Mouse (Mus musculus) stomach, embryonic 14.5 days (tissue): Measurements from ENCODE around the gene Rufy2. TPM values are rescaled to one million over a fixed set of nuclear protein-coding genes. Genes with fewer than 3 reads are reported as not detected.
A peak's percentile ranks its signal among the peaks of the same experiment; 100 is the strongest.

Experiments used
- ATAC-seq: fragments of 200-750 bp; cut with Nextera tagmentation; 2 replicates; pipeline ENCODE4 v1.8.0; 2017; ENCODE audit warnings: low read depth, moderate TSS enrichment; ENCODE audit not compliant: insufficient number of reproducible peaks, insufficient read depth, low FRiP score
- H3K27ac ChIP-seq: fragments of 300-500 bp; sonication (generic); 2 replicates; pipeline ENCODE4 v1.5.1; 2014; ENCODE audit warnings: mild to moderate bottlenecking, low read length, moderate library complexity, mixed read lengths
- H3K27me3 ChIP-seq: fragments of 300-500 bp; sonication (generic); 2 replicates; pipeline ENCODE4 v1.6.1; 2014; ENCODE audit warnings: low read length, control low read depth, mixed read lengths; ENCODE audit not compliant: control insufficient read depth, insufficient read depth
- H3K36me3 ChIP-seq: fragments of 300-500 bp; sonication (generic); 2 replicates; pipeline ENCODE4 v1.6.1; 2014; ENCODE audit warnings: mild to moderate bottlenecking, control low read depth, low read length, moderate library complexity, mixed read lengths; ENCODE audit not compliant: control insufficient read depth, insufficient read depth
- H3K4me1 ChIP-seq: fragments of 300-500 bp; sonication (generic); 2 replicates; pipeline ENCODE4 v1.6.1; 2014; ENCODE audit warnings: low read length, control low read depth, mixed read lengths; ENCODE audit not compliant: control insufficient read depth, insufficient read depth
- H3K4me2 ChIP-seq: fragments of 300-500 bp; sonication (generic); replicated peaks from 2 replicates; pipeline ENCODE4 v1.6.1; 2014; ENCODE audit warnings: low read depth, low read length, control low read depth
- H3K4me3 ChIP-seq: fragments of 300-500 bp; sonication (generic); 2 replicates; pipeline ENCODE4 v1.5.1; 2014; ENCODE audit warnings: low read depth, low read length, control low read depth
- H3K9ac ChIP-seq: fragments of 300-500 bp; sonication (generic); replicated peaks from 2 replicates; pipeline ENCODE4 v1.6.1; 2014; ENCODE audit warnings: low read depth, mild to moderate bottlenecking, control low read depth, low read length, moderate library complexity, mixed read lengths
- H3K9me3 ChIP-seq: fragments of 300-500 bp; sonication (generic); 2 replicates; pipeline ENCODE4 v1.6.1; 2016; ENCODE audit warnings: low read depth, low read length, control low read depth; ENCODE audit not compliant: control insufficient read depth
- WGBS: fragments of 180-500 bp; shearing (Covaris S2); extraction: QIAGEN DNeasy Blood & Tissue Kit; methylation state at CpG from one replicate; pipeline ENCODE4 v1.1.7; 2014; 5-methylcytosine and 5-hydroxymethylcytosine counted together
- polyA plus RNA-seq: library from polyadenylated mRNA; unstranded; fragments of >200 nt; fragmentation: Nextera tagmentation; extraction: Ambion mirVana; gene quantifications from 2 replicates; pipeline ENCODE4 v1.2.1, GENCODE M21; 2014

Gene Rufy2
- polyA plus RNA-seq, 1 experiment from 2014 or later = 32.4 TPM

GRCm38 (mm10) chr10:63061266-63061665 lies 81.2 kb downstream of the Rufy2 start:
- no peaks in the 10 kb centered on the region for H3K4me1 ChIP-seq
- H3K36me3 ChIP-seq = no peaks in the 10 kb centered on the region
- H3K4me2 ChIP-seq = no peak overlapping the region
- no peaks in the 10 kb centered on the region for H3K9me3 ChIP-seq
- no peak overlapping the region for H3K9ac ChIP-seq
- ATAC-seq = no peak
- no peak overlapping the region for H3K4me3 ChIP-seq
- no peaks in the 10 kb centered on the region for H3K27me3 ChIP-seq
- 66% methylated on average over 12 of the region's 12 CpGs for WGBS
- H3K27ac ChIP-seq = no peak overlapping the region

GRCm38 (mm10) chr10:63062696-63063095 lies 82.7 kb downstream of the Rufy2 start:
- no peak for ATAC-seq
- WGBS = 93% methylated on average over 5 of the region's 5 CpGs
- no peaks in the 10 kb centered on the region for H3K4me1 ChIP-seq

GRCm38 (mm10) chr10:63063365-63063764 lies 83.3 kb downstream of the Rufy2 start:
- 81% methylated on average over 7 of the region's 7 CpGs for WGBS
- Histone ChIP-seq H3K9ac (no peak overlapping the region), H3K27ac (no peak overlapping the region), H3K4me3 (no peak overlapping the region), H3K36me3 (no peaks in the 10 kb centered on the region), H3K9me3 (no peaks in the 10 kb centered on the region), H3K4me2 (no peak overlapping the region), H3K27me3 (no peaks in the 10 kb centered on the region), H3K4me1 (no peaks in the 10 kb centered on the region)
- ATAC-seq = no peak

More at GRCm38 (mm10) chr10:63062696-63063095, 82.7 kb downstream of the Rufy2 start:
- no peaks in the 10 kb centered on the region for H3K27me3 ChIP-seq
- no peaks in the 10 kb centered on the region for H3K9me3 ChIP-seq
- no peaks in the 10 kb centered on the region for H3K36me3 ChIP-seq
- no peak overlapping the region for H3K4me2 ChIP-seq
- no peak overlapping the region for H3K4me3 ChIP-seq
- H3K27ac ChIP-seq = no peak overlapping the region
- no peak overlapping the region for H3K9ac ChIP-seq

- H3K27me3 ChIP-seq = no peaks in the 10 kb centered on the region
- H3K27ac ChIP-seq = no peak overlapping the region
- ATAC-seq = no peak
- H3K4me3 ChIP-seq = no peak overlapping the region
- no peak overlapping the region for H3K4me2 ChIP-seq
- WGBS = 76% methylated on average over 9 of the region's 9 CpGs
- H3K9ac ChIP-seq = no peak overlapping the region
- H3K9me3 ChIP-seq = no peaks in the 10 kb centered on the region
- no peaks in the 10 kb centered on the region for H3K4me1 ChIP-seq
- H3K36me3 ChIP-seq = no peaks in the 10 kb centered on the region
Observed at GRCm38 (mm10) chr10:63064516-63064915, 84.5 kb downstream of the Rufy2 start.

- H3K4me1 ChIP-seq = no peaks in the 10 kb centered on the region
- no peak overlapping the region for H3K27ac ChIP-seq
- H3K36me3 ChIP-seq = no peaks in the 10 kb centered on the region
- H3K4me2 ChIP-seq = no peak overlapping the region
- H3K9ac ChIP-seq = no peak overlapping the region
- 64% methylated on average over 8 of the region's 8 CpGs for WGBS
- H3K9me3 ChIP-seq = no peaks in the 10 kb centered on the region
- H3K27me3 ChIP-seq = no peaks in the 10 kb centered on the region
- H3K4me3 ChIP-seq = no peak overlapping the region
- no peak for ATAC-seq
Observed at GRCm38 (mm10) chr10:63065561-63065960, 85.5 kb downstream of the Rufy2 start.

GRCm38 (mm10) chr10:63065988-63066387 lies 86.0 kb downstream of the Rufy2 start:
- no peak overlapping the region for H3K4me3 ChIP-seq
- peak; percentile 53; the same call in 1 of the 2 replicates for ATAC-seq
- H3K4me2 ChIP-seq = no peak overlapping the region
- whole genome bisulfite sequencing = 11% methylated on average over 5 of the region's 5 CpGs
- no peak overlapping the region for H3K9ac ChIP-seq
- H3K27me3 ChIP-seq = no peaks in the 10 kb centered on the region
- no peaks in the 10 kb centered on the region for H3K4me1 ChIP-seq
- no peak overlapping the region for H3K27ac ChIP-seq
- no peaks in the 10 kb centered on the region for H3K36me3 ChIP-seq
- no peaks in the 10 kb centered on the region for H3K9me3 ChIP-seq

Other genes with a start within 250 kb of the Rufy2 start
- 141 and 144 TPM in 2 replicates for gene Ccar1, start 187.9 kb upstream of the Rufy2 start, polyA plus RNA-seq
- gene Tet1, start 71.2 kb upstream of the Rufy2 start, polyA plus RNA-seq = 33.3 and 34.7 TPM in 2 replicates
- 15.3 and 17.5 TPM in 2 replicates for gene Slc25a16, start 59.6 kb upstream of the Rufy2 start, polyA plus RNA-seq
- 15.7 and 15.9 TPM in 2 replicates for gene Dna2, start 33.2 kb upstream of the Rufy2 start, polyA plus RNA-seq
- 75.0 and 75.8 TPM in 2 replicates for gene Hnrnph3, start 44.0 kb downstream of the Rufy2 start, polyA plus RNA-seq
- 1.6 and 2.1 TPM in 2 replicates for gene Pbld2, start 44.1 kb downstream of the Rufy2 start, polyA plus RNA-seq
- gene Pbld1, start 79.9 kb downstream of the Rufy2 start, polyA plus RNA-seq = 1.2 and 1.5 TPM in 2 replicates
- gene Atoh7, start 119.4 kb downstream of the Rufy2 start, polyA plus RNA-seq = not detected in 2 replicates
- gene Mypn, start 223.7 kb downstream of the Rufy2 start, polyA plus RNA-seq = not detected in 2 replicates